Mouse (Mus musculus) right cerebral cortex, postnatal 4 days (tissue): Measurements from ENCODE around the gene Slc16a10.
A peak's percentile ranks its signal among the peaks of the same experiment; 100 is the strongest.

Source experiments
- DNase-seq: peaks from one replicate; pipeline ENCODE4 v3.0.0-alpha.2; 2022

The Slc16a10 gene

GRCm38 (mm10) chr10:40065357-40065756 lies 76.7 kb downstream of the Slc16a10 start:
- no peak for DNase-seq

- DNase-seq: no peak
Measured at GRCm38 (mm10) chr10:40063291-40063890, 78.7 kb downstream of the Slc16a10 start.

- no peak for DNase-seq
Measured at GRCm38 (mm10) chr10:40062812-40063211, 79.2 kb downstream of the Slc16a10 start.

- DNase-seq: no peak
Measured at GRCm38 (mm10) chr10:40061926-40062325, 80.1 kb downstream of the Slc16a10 start.

GRCm38 (mm10) chr10:40058786-40059120 lies 83.3 kb downstream of the Slc16a10 start:
- no peak for DNase-seq

GRCm38 (mm10) chr10:40058062-40058785 lies 83.8 kb downstream of the Slc16a10 start:
- no peak for DNase-seq

GRCm38 (mm10) chr10:40057615-40058014 lies 84.4 kb downstream of the Slc16a10 start:
- DNase-seq: no peak

GRCm38 (mm10) chr10:40054455-40054854 lies 87.6 kb downstream of the Slc16a10 start:
- DNase-seq: no peak

- no peak for DNase-seq
Measured at GRCm38 (mm10) chr10:40053896-40054295, 88.2 kb downstream of the Slc16a10 start.

GRCm38 (mm10) chr10:40053257-40053895 lies 88.7 kb downstream of the Slc16a10 start:
- no peak for DNase-seq

- DNase-seq: no peak
Measured at GRCm38 (mm10) chr10:40051997-40052396, 90.1 kb downstream of the Slc16a10 start.

GRCm38 (mm10) chr10:40050763-40051162 lies 91.3 kb downstream of the Slc16a10 start:
- no peak for DNase-seq

- no peak for DNase-seq
Measured at GRCm38 (mm10) chr10:40041339-40041738, 100.7 kb downstream of the Slc16a10 start.

- peak; percentile 49 for DNase-seq
Measured at GRCm38 (mm10) chr10:40036686-40037560, 105.1 kb downstream of the Slc16a10 start.

GRCm38 (mm10) chr10:40034956-40035355 lies 107.1 kb downstream of the Slc16a10 start:
- DNase-seq: no peak

GRCm38 (mm10) chr10:40032897-40033296 lies 109.2 kb downstream of the Slc16a10 start:
- DNase-seq: no peak

- DNase-seq: no peak
Measured at GRCm38 (mm10) chr10:40030716-40031115, 111.3 kb downstream of the Slc16a10 start.

- no peak for DNase-seq
Measured at GRCm38 (mm10) chr10:40029610-40030009, 112.4 kb downstream of the Slc16a10 start.

GRCm38 (mm10) chr10:40028091-40028490 lies 114.0 kb downstream of the Slc16a10 start:
- DNase-seq: no peak

- DNase-seq: no peak
Measured at GRCm38 (mm10) chr10:40026546-40026945, 115.5 kb downstream of the Slc16a10 start.

GRCm38 (mm10) chr10:40025560-40025959 lies 116.5 kb downstream of the Slc16a10 start:
- no peak for DNase-seq

- peak; percentile 80 for DNase-seq
Measured at GRCm38 (mm10) chr10:40024554-40025428, 117.3 kb downstream of the Slc16a10 start, which contains the start of gene Mfsd4b1. Gene Mfsd4b1 (minus strand): TSS chr10:40025268.
